Mouse (Mus musculus) limb, embryonic 13.5 days (tissue): Measurements from ENCODE around the gene Pramef12. TPM values are rescaled to one million over a fixed set of nuclear protein-coding genes. Genes with fewer than 3 reads are reported as not detected.
"Not testable (repeated sequence)": the region's sequence is repeated elsewhere in the genome, so short reads cannot be mapped to it uniquely, and the experiment has no call there.

Experiments
- ATAC-seq: fragments of 200-750 bp; cut with Nextera tagmentation; 2 replicates; pipeline ENCODE4 v1.8.0; 2017; ENCODE audit warnings: low read depth, moderate number of reproducible peaks, moderate TSS enrichment; ENCODE audit not compliant: low FRiP score
- H3K27ac ChIP-seq: fragments of 300-500 bp; sonication (generic); 2 replicates; pipeline ENCODE4 v1.5.1; 2015; ENCODE audit warnings: inconsistent platforms, mild to moderate bottlenecking, moderate library complexity
- H3K27me3 ChIP-seq: fragments of 300-500 bp; sonication (generic); 2 replicates; pipeline ENCODE4 v1.6.1; 2015; ENCODE audit warnings: mild to moderate bottlenecking, inconsistent platforms
- H3K36me3 ChIP-seq: fragments of 300-500 bp; sonication (generic); 2 replicates; pipeline ENCODE4 v1.6.1; 2015; ENCODE audit warnings: inconsistent platforms, mild to moderate bottlenecking, moderate library complexity
- H3K4me1 ChIP-seq: fragments of 300-500 bp; sonication (generic); 2 replicates; pipeline ENCODE4 v1.6.1; 2015; ENCODE audit warnings: inconsistent platforms
- H3K4me2 ChIP-seq: fragments of 300-500 bp; sonication (generic); replicated peaks from 2 replicates; pipeline ENCODE4 v1.6.1; 2015; ENCODE audit warnings: inconsistent platforms, mild to moderate bottlenecking, moderate library complexity
- H3K4me3 ChIP-seq: fragments of 300-500 bp; sonication (generic); 2 replicates; pipeline ENCODE4 v1.5.1; 2015; ENCODE audit warnings: moderate library complexity, mild to moderate bottlenecking, inconsistent platforms
- H3K9ac ChIP-seq: fragments of 300-500 bp; sonication (generic); 2 replicates; pipeline ENCODE4 v1.6.1; 2015; ENCODE audit warnings: mild to moderate bottlenecking, inconsistent platforms
- H3K9me3 ChIP-seq: fragments of 300-500 bp; sonication (generic); 2 replicates; pipeline ENCODE4 v1.6.1; 2016; ENCODE audit warnings: inconsistent platforms
- WGBS: fragments of 180-500 bp; shearing (Covaris S2); methylation state at CpG from one replicate; pipeline ENCODE4 v1.1.7; 2015; 5-methylcytosine and 5-hydroxymethylcytosine counted together
- polyA plus RNA-seq: library from polyadenylated mRNA; unstranded; fragments of >200 nt; fragmentation: Nextera tagmentation; extraction: Ambion mirVana; gene quantifications from 2 replicates; pipeline ENCODE4 v1.2.1, GENCODE M21; 2015

The Pramef12 gene
- polyA plus RNA-seq, 1 experiment from 2014 or later: 0.17 TPM

- H3K4me3 ChIP-seq: no peak overlapping the region
- H3K9ac ChIP-seq: no peak overlapping the region
- no peak for ATAC-seq
- no peaks in the 10 kb centered on the region for H3K36me3 ChIP-seq
- no peaks in the 10 kb centered on the region for H3K9me3 ChIP-seq
- no peak overlapping the region for H3K27ac ChIP-seq
- no peaks in the 10 kb centered on the region for H3K27me3 ChIP-seq
- 56% methylated on average over 4 of the region's 4 CpGs for WGBS
- H3K4me2 ChIP-seq: no peak overlapping the region
- H3K4me1 ChIP-seq: no peaks in the 10 kb centered on the region
These were observed 5.6 kb downstream of the Pramef12 start for GRCm38 (mm10) chr4:144402712-144403111.

- Histone ChIP-seq H3K27me3 (no peaks in the 10 kb centered on the region), H3K27ac (no peak overlapping the region), H3K36me3 (no peaks in the 10 kb centered on the region), H3K9ac (no peak overlapping the region), H3K4me2 (no peak overlapping the region), H3K9me3 (no peaks in the 10 kb centered on the region), H3K4me3 (no peak overlapping the region), H3K4me1 (no peaks in the 10 kb centered on the region)
- ATAC-seq: no peak
- 31% methylated on average over 3 of the region's 3 CpGs for WGBS
These were observed 11.9 kb downstream of the Pramef12 start for GRCm38 (mm10) chr4:144396316-144396715.

DNA sequence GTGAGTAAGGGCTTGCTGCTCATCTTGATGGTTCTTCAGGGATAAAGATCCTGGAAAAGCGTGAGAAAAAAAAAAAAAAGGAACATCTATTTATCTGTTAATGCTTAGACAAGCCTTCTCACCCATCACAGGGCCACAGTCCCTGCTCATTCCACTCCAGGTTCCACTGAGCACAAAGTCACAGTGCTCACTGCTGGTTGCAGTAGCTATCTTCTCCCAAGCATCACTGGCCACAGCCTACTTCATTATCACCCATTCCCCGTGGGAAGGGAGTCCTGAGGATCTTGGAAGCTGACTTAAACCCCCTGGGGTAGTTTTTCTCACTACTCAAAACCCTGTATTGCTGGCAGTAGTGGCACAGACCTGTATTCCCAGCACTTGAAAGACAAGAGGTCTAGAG is 30.4 kb downstream of the Pramef12 start, which contains the start of gene Pramef20:
Gene Pramef20 (minus strand): TSS at position 23 of the 400 bp plus-strand sequence.
- Histone ChIP-seq H3K27ac (no peak within 1 kb of the TSS), H3K9me3 (no peaks in the 10 kb centered on the region; the same call in 1 of the 2 replicates), H3K4me3 (no peak within 1 kb of the TSS), H3K36me3 (no peaks in the 10 kb centered on the region), H3K9ac (no peak within 1 kb of the TSS), H3K27me3 (no peaks in the 10 kb centered on the region), H3K4me2 (no peak within 1 kb of the TSS), H3K4me1 (no peaks in the 10 kb centered on the region)
- 62% methylated on average over 2 of the region's 2 CpGs for WGBS
- ATAC-seq: no peak

DNA sequence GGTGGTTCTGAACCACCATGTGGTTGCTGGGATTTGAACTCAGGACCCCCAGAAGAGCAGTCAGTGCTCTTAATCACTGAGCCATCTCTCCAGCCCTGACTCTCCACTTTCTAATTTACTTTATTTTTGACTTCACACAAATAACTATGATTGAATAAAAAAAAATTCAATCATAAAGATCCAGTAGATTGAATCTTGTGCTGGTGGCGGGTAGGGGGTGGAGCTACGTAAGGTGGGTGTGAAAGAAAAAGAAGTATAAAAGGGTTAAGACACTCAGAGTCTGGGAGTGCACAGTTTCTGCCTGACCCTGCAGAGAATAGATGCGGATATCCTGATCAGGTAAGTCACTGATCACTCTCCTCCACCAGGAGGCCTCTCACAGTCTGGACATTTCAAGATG is 50.6 kb downstream of the Pramef12 start, which contains the start of gene Gm13119:
Gene Gm13119 (plus strand): TSS at position 301 of the 400 bp plus-strand sequence.
- not testable (repeated sequence) for H3K27ac ChIP-seq, H3K4me2 ChIP-seq, H3K9me3 ChIP-seq, H3K36me3 ChIP-seq, H3K27me3 ChIP-seq, H3K4me1 ChIP-seq, H3K9ac ChIP-seq, H3K4me3 ChIP-seq, ATAC-seq
- 82% methylated on average over 3 of the region's 3 CpGs for WGBS

Other genes starting within 250 kb of the Pramef12 start
- not detected in 2 replicates for gene Oog3, start 245.8 kb downstream of the Pramef12 start, polyA plus RNA-seq
- not detected in 2 replicates for gene Oog2, start 217.7 kb downstream of the Pramef12 start, polyA plus RNA-seq
- gene C87977, start 195.1 kb downstream of the Pramef12 start, polyA plus RNA-seq: not detected in 2 replicates
- gene Pramel5, start 128.0 kb downstream of the Pramef12 start, polyA plus RNA-seq: not detected in 2 replicates
- not detected in 2 replicates for gene Gm13128, start 78.2 kb downstream of the Pramef12 start, polyA plus RNA-seq
- not detected in 2 replicates for gene Gm13119, start 50.5 kb downstream of the Pramef12 start, polyA plus RNA-seq
- not detected in 2 replicates for gene Pramef20, start 30.5 kb downstream of the Pramef12 start, polyA plus RNA-seq
- not detected in 2 replicates for gene 1700012P22Rik, start 30.3 kb upstream of the Pramef12 start, polyA plus RNA-seq
- not detected in 2 replicates for gene Gm9944, start 44.9 kb upstream of the Pramef12 start, polyA plus RNA-seq
- gene Aadacl3, start 55.3 kb upstream of the Pramef12 start, polyA plus RNA-seq: not detected in 2 replicates
- not detected in 2 replicates for gene 9430007A20Rik, start 111.4 kb upstream of the Pramef12 start, polyA plus RNA-seq
- not detected in 2 replicates for gene Gm13124, start 156.7 kb upstream of the Pramef12 start, polyA plus RNA-seq
- gene Aadacl4, start 205.2 kb upstream of the Pramef12 start, polyA plus RNA-seq: not detected in 2 replicates